Mouse (Mus musculus) frontal cortex, postnatal 25 days (tissue): ENCODE results near the gene Hyal3.

Experiments used
- DNase-seq, 2 experiments: peaks; one replicate each; pipeline ENCODE4 v3.0.0; 2022; ENCODE audit warnings: low spot score in 2 of 2

Hyal3 gene

GRCm38 (mm10) chr9:107634406-107635278, 54.0 kb downstream of the Hyal3 start:
- DNase-seq: no peak

- peak; percentile 72 to 87 for DNase-seq
These were observed 54.8 kb downstream of the Hyal3 start, which contains the start of gene Gnai2 for GRCm38 (mm10) chr9:107635279-107636028. Gnai2 (minus strand) TSS chr9:107635367.
